Mouse (Mus musculus): ENCODE data around the gene Slc1a3. TPM values are rescaled to one million over a fixed set of nuclear protein-coding genes. Genes with fewer than 3 reads are reported as not detected.

Gene Slc1a3
- 59.9 TPM for polyA plus RNA-seq (2014; fragmentation: Illumina TruSeq; extraction: RNeasy Lipid Tissue Mini Kit (QIAGEN cat#74804); ENCODE audit: low read depth, low replicate concordance)

DNA sequence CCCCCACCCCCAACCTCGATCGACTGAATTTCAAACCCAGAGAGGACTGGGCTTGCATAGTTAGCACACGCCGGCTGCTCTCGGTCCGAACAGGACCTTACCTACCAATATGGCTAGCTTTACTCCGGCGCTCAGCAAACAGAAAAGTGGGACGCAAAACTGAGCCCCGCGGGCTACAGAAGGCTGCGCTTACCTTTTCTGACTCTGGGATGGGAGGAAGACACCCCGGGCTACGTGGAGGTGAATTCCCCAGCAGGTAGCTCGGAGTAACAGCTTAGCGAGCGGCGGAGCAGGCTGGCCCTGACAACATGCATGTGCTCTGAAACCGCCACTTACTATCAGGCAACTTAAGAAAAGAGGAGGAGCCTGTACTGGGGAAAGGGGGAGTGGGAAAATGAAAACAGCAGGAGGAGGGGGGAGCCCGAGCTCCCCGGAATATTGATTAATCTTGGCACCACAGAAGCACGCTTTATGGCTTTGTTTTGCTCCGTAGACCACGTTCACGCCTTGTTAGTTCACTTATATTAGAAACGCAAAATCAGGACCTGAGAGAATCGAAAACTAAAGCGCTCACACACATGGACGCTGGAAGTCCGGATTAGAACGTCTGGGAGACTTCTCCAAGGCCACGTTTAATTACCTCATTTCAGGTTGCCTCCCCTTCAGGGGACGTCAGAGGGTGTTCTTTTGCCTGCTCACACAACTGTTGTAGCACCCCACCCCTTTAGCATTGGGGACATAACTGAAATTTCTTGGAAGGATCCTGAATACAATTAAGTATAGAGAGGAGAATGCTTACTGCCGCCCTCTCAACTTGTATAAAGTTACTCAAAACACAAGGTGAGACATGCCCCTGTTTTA is at the start of gene Slc1a3:
Slc1a3 (minus strand) TSS at position 619 of the 861 bp plus-strand sequence.

Other genes starting within 250 kb of the Slc1a3 start
- not detected for gene Gm2310, start 190.8 kb downstream of the Slc1a3 start, polyA plus RNA-seq (2014; fragmentation: Illumina TruSeq; extraction: RNeasy Lipid Tissue Mini Kit (QIAGEN cat#74804); ENCODE audit: low read depth, low replicate concordance)